Comparison of ENCODE assay signal across 21 mouse cellular contexts in the genomic region with DNA sequence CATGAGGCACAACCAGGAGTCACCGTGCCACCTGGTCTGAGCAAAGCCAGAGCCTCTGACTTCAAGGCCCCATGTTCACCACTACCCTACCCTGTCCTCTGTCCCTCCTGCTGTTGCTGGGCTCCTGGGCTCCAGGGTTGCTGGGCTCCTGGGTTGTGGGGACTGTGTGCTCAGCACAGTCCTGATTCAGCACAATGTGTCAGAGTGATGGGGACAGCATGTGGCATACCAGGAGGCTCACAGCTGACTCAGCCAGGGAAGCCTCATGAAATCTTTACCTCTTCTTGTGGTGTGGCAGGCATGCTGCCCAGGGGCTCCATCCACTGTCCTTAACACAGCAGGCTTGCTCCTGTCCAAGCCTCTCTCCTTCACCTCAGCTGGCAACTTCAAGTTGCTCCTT. TPM values are rescaled to one million over a fixed set of nuclear protein-coding genes. Genes with fewer than 3 reads are reported as not detected.
DNase-seq lines count a peak whose midpoint lies in the region; ATAC-seq and TF ChIP-seq lines count a peak whose summit lies in the region.
"Had no signal": no experiment of that assay in that cellular context is flagged by ENCODE, and none has a peak within 500 bp of the region (broad histone marks: within the 10 kb centered on the region; RNA-seq: fewer than 3 reads in every experiment).

No protein-coding gene starts in this region.

- H3K9me3 ChIP-seq in neural tube, embryonic 15.5 days (replicated peaks), result no peaks in the 10 kb centered on the region
- H3K9me3 ChIP-seq: forebrain, embryonic 12.5 days; heart, embryonic 10.5 days had no signal

- H3K27me3 ChIP-seq in neural tube, embryonic 15.5 days (replicated peaks), result peaks cover 22% of the 10 kb centered on the region
- no peaks in the 10 kb centered on the region for H3K27me3 ChIP-seq in myocyte (ENCODE audit: control insufficient read depth, insufficient read depth, insufficient read length)

- H3K4me2 ChIP-seq in neural tube, embryonic 15.5 days, result no peak overlapping the region
- no peak overlapping the region for H3K4me2 ChIP-seq in myocyte (ENCODE audit: low read depth)
- H3K4me2 ChIP-seq: forebrain, embryonic 12.5 days; hindbrain, embryonic 14.5 days had no signal

- no peak overlapping the region for H3ac ChIP-seq in myocyte (ENCODE audit: control insufficient read depth, insufficient read length)

- 0 out of 2 replicates have a peak overlapping the region, but pooled peaks have one; percentile 7 for H3K9ac ChIP-seq in neural tube, embryonic 15.5 days (replicated peaks)
- H3K9ac ChIP-seq: forebrain, embryonic 12.5 days; forebrain, postnatal 0 days; hindbrain, embryonic 14.5 days had no signal

- no peaks in the 10 kb centered on the region for H3K79me2 ChIP-seq in myocyte (ENCODE audit: control insufficient read depth, insufficient read depth)

- intact Hi-C loops in gastrocnemius, adult 2 months (cut with DNase I), result loop anchor here (5.0 to 10.0 kb wide), 3 partner anchors 35 to 245 kb away; a partner anchor contains a TSS

- no peak for DNase-seq in gastrocnemius, adult 2 months
- DNase-seq in gastrocnemius, adult 8-10 months (ENCODE audit: low spot score in 2 of 2), result no peak
- DNase-seq in neural tube, embryonic 10.5 days (ENCODE audit: extremely low spot score, low spot score), result no peak
- no peak for DNase-seq in right cerebral cortex, postnatal 36 days (ENCODE audit: low spot score in 2 of 2)
- DNase-seq: adrenal gland, adult 2 months; adrenal gland, postnatal 25 days; cerebellum, adult 18-20 months; cerebellum, adult 9-11 months; cerebellum, postnatal 36 days; forebrain, postnatal 0 days; gastrocnemius, postnatal 10 days; heart, adult 18-20 months; heart, postnatal 10 days; heart, postnatal 4 days had no signal

- 86% methylated on average over 1 of the region's 1 CpGs for WGBS in neural tube, embryonic 15.5 days

- no peak for TF ChIP-seq CTCF in gastrocnemius, adult 2 months (IDR thresholded peaks at IDR 0.05)

- H3K4me3 ChIP-seq in gastrocnemius, adult 2 months, result no peak overlapping the region
- no peak overlapping the region for H3K4me3 ChIP-seq in neural tube, embryonic 15.5 days (replicated peaks)
- no peak overlapping the region for H3K4me3 ChIP-seq in myocyte
- H3K4me3 ChIP-seq: forebrain, embryonic 12.5 days; heart, embryonic 10.5 days had no signal

- TF ChIP-seq POLR2A in myocyte (IDR thresholded peaks at IDR 0.05; ENCODE audit: insufficient read length, low read depth), result no peak

- peak overlapping the region; percentile 43 for H3K27ac ChIP-seq in gastrocnemius, adult 2 months
- no peak overlapping the region for H3K27ac ChIP-seq in neural tube, embryonic 15.5 days (replicated peaks)
- H3K27ac ChIP-seq: forebrain, embryonic 12.5 days; heart, embryonic 10.5 days; hindbrain, embryonic 14.5 days had no signal

- no peak for ATAC-seq in neural tube, embryonic 15.5 days (ENCODE audit: low FRiP score)
- ATAC-seq: forebrain, postnatal 0 days; inflammation-experienced regulatory T-cells, adult 6 months had no signal

- H3K36me3 ChIP-seq in neural tube, embryonic 15.5 days, result no peaks in the 10 kb centered on the region
- no peaks in the 10 kb centered on the region for H3K36me3 ChIP-seq in myocyte (ENCODE audit: control insufficient read depth, insufficient read depth)
- H3K36me3 ChIP-seq: forebrain, embryonic 12.5 days; heart, embryonic 10.5 days had no signal

- peaks cover 17% of the 10 kb centered on the region for H3K4me1 ChIP-seq in neural tube, embryonic 15.5 days

TF ChIP-seq in myocyte, 11 proteins besides CTCF, POLR2A, EP300 and RAD21:
- TF ChIP-seq POLR2AphosphoS2 (IDR thresholded peaks at IDR 0.05; ENCODE audit: insufficient read length, low read depth) (no peak), TCF12 (IDR thresholded peaks at IDR 0.05; ENCODE audit: insufficient read depth, poor library complexity, severe bottlenecking) (no peak), TCF3 (IDR thresholded peaks at IDR 0.05; ENCODE audit: insufficient read length, low read depth) (no peak), E2F4 (IDR thresholded peaks at IDR 0.05; ENCODE audit: insufficient read depth) (no peak), REST (IDR thresholded peaks at IDR 0.05; ENCODE audit: insufficient read depth, insufficient read length) (no peak), MAX (IDR thresholded peaks at IDR 0.05; ENCODE audit: low read depth) (no peak), MYOG (IDR thresholded peaks at IDR 0.05; ENCODE audit: control insufficient read depth in 1 of 3, insufficient read depth in 1 of 3, insufficient read length in 2 of 3, low read depth in 2 of 3) (peak in 1 of 3 experiments; percentile 63), MYOD1 (IDR thresholded peaks at IDR 0.05; ENCODE audit: control insufficient read depth in 1 of 3, insufficient read length in 2 of 3, low read depth in 2 of 3) (peak in 2 of 3 experiments; percentile 58 to 71)

RNA-seq across cellular contexts. Expression of a gene that starts 22.8 kb away (rescaled TPM):
- total RNA-seq in gastrocnemius, adult 2 months (2021), result 1 to 10 TPM in 1 of 2 experiments, under 1 TPM in 1; 0.66 to 1.0 TPM
- total RNA-seq in gastrocnemius, adult 8-10 months (2022), result 1 to 10 TPM; 1.1 to 2.7 (median 1.7) TPM
- 22.8 and 24.9 TPM in 2 replicates for polyA plus RNA-seq in neural tube, embryonic 15.5 days (2015; fragmentation: Nextera tagmentation; extraction: Ambion mirVana)
- 0.47 TPM for polyA plus RNA-seq in myocyte (2012; fragmentation: generic; extraction: Trizol)
- polyA plus RNA-seq: inflammation-experienced regulatory T-cells, adult 6 months had no signal

RNA-seq across cellular contexts. Expression of a gene that starts 33.5 kb away (rescaled TPM):
- total RNA-seq in gastrocnemius, adult 2 months (2021), result under 1 TPM in 1 of 2 experiments, not detected in 1; 0.08 TPM
- total RNA-seq in gastrocnemius, adult 8-10 months (2022), result under 1 TPM in 1 of 4 experiments, not detected in 3; 0.24 TPM
- polyA plus RNA-seq in neural tube, embryonic 15.5 days (2015; fragmentation: Nextera tagmentation; extraction: Ambion mirVana), result 55.3 and 69.4 TPM in 2 replicates
- polyA plus RNA-seq in myocyte (2012; fragmentation: generic; extraction: Trizol), result 0.42 TPM
- total RNA-seq: heart, adult 18-20 months; heart, postnatal 10 days; heart, postnatal 4 days had no signal
- polyA plus RNA-seq: heart, embryonic 14.5 days; inflammation-experienced regulatory T-cells, adult 6 months had no signal

RNA-seq across cellular contexts. Expression of a gene that starts 45.3 kb away (rescaled TPM):
- 10 to 100 TPM; 11.6 to 16.0 TPM for total RNA-seq in gastrocnemius, adult 2 months (2021)
- 10 to 100 TPM; 12.9 to 15.3 (median 13.9) TPM for total RNA-seq in gastrocnemius, adult 8-10 months (2022)
- 43.9 and 47.7 TPM in 2 replicates for polyA plus RNA-seq in neural tube, embryonic 15.5 days (2015; fragmentation: Nextera tagmentation; extraction: Ambion mirVana)
- 21.8 TPM for polyA plus RNA-seq in myocyte (2012; fragmentation: generic; extraction: Trizol)
